Mouse (Mus musculus) heart, adult 2 months (tissue): ENCODE measurements around the gene Pcnx. TPM values are rescaled to one million over a fixed set of nuclear protein-coding genes. Genes with fewer than 3 reads are reported as not detected.

Source experiments
- DNase-seq, 2 experiments: peaks; one replicate each; pipeline ENCODE4 v3.0.0; 2021
- H3K27ac ChIP-seq: fragments of 200-600 bp; 2 replicates; pipeline ENCODE4 v1.8.1; 2022
- H3K27me3 ChIP-seq: fragments of 200-500 bp; 2 replicates; pipeline ENCODE4 v1.6.1; 2012; ENCODE audit warnings: mild to moderate bottlenecking, low read length, inconsistent platforms, mixed read lengths; ENCODE audit not compliant: control insufficient read depth, insufficient read depth
- H3K36me3 ChIP-seq: fragments of 200-500 bp; 2 replicates; pipeline ENCODE4 v1.6.1; 2012; ENCODE audit warnings: low read length, inconsistent platforms; ENCODE audit not compliant: control insufficient read depth, insufficient read depth
- H3K4me1 ChIP-seq: fragments of 200-500 bp; 2 replicates; pipeline ENCODE4 v1.6.1; 2011; ENCODE audit warnings: low read length; ENCODE audit not compliant: control insufficient read depth, insufficient read depth
- H3K4me3 ChIP-seq: fragments of 200-600 bp; 2 replicates; pipeline ENCODE4 v1.8.1; 2022
- H3K79me2 ChIP-seq: fragments of 200-500 bp; replicated peaks from 2 replicates; pipeline ENCODE4 v1.6.1; 2012; ENCODE audit warnings: mild to moderate bottlenecking, inconsistent platforms, low read length, moderate library complexity, mixed read lengths; ENCODE audit not compliant: control insufficient read depth, insufficient read depth
- H3K9ac ChIP-seq: fragments of 200-500 bp; 2 replicates; pipeline ENCODE4 v1.6.1; 2012; ENCODE audit warnings: low read depth, mild to moderate bottlenecking, control low read depth, inconsistent platforms, low read length, mixed read lengths
- CTCF ChIP-seq: fragments of 200-600 bp; IDR thresholded peaks from 2 replicates; pipeline ENCODE4 v1.8.1; 2022; ENCODE audit warnings: antibody characterized with exemption, mild to moderate bottlenecking, moderate library complexity
- EP300 ChIP-seq: fragments of 200-500 bp; IDR thresholded peaks from 2 replicates; pipeline ENCODE4 v1.6.1; 2011; ENCODE audit warnings: low read depth, low read length, control low read depth; ENCODE audit not compliant: insufficient read depth
- POLR2A ChIP-seq: fragments of 200-500 bp; IDR thresholded peaks from 2 replicates; pipeline ENCODE4 v1.6.1; 2011; ENCODE audit warnings: mild to moderate bottlenecking, low read depth, low read length, control low read depth; ENCODE audit not compliant: insufficient read depth
- WGBS: fragments of 180-500 bp; shearing (Covaris S2); methylation state at CpG from one replicate; pipeline ENCODE4 v1.1.7; 2018; 5-methylcytosine and 5-hydroxymethylcytosine counted together
- intact Hi-C: fragments of 180-260 bp; cut with DNase I; formaldehyde crosslinking; loops from one replicate; pipeline ENCODE4 v1.15.1; 2025
- polyA plus RNA-seq: library from polyadenylated mRNA; depleted of rRNA; stranded (reverse); fragments of >200 nt; gene quantifications from 2 replicates; pipeline ENCODE4 v1.2.3, GENCODE M21; 2012
- total RNA-seq, 2 experiments: library from RNA; stranded (reverse); gene quantifications; 2 replicates each; pipeline ENCODE4 v1.2.3; 2021

Gene Pcnx
- total and polyA plus RNA-seq, 3 experiments, result 25.4 to 61.7 (median 58.3) TPM

DNA sequence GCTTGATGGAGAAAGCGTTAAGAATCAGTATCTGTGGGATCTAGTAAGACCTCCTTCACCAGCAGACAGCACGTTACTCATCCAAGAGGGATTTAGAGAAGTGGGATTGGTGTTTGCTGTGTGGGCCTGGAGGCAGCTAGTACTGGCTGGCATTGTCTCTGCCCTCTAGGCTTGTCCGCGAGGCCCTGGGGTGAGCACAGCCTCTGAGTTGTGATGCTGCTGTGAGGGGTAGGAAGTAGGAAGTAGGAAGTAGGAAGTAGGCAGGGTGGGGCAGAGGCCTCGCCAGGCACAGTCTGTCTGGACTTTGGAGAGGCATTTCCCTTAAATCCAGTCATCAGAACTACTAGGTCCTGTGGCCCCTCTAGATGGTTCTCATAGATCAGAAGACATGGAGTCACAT lies 50.6 kb downstream of the Pcnx start:
- intact Hi-C loops, result no loop called here
- 53% methylated on average over 5 of the region's 5 CpGs for WGBS
- peaks cover 6% of the 10 kb centered on the region for H3K4me1 ChIP-seq

DNA sequence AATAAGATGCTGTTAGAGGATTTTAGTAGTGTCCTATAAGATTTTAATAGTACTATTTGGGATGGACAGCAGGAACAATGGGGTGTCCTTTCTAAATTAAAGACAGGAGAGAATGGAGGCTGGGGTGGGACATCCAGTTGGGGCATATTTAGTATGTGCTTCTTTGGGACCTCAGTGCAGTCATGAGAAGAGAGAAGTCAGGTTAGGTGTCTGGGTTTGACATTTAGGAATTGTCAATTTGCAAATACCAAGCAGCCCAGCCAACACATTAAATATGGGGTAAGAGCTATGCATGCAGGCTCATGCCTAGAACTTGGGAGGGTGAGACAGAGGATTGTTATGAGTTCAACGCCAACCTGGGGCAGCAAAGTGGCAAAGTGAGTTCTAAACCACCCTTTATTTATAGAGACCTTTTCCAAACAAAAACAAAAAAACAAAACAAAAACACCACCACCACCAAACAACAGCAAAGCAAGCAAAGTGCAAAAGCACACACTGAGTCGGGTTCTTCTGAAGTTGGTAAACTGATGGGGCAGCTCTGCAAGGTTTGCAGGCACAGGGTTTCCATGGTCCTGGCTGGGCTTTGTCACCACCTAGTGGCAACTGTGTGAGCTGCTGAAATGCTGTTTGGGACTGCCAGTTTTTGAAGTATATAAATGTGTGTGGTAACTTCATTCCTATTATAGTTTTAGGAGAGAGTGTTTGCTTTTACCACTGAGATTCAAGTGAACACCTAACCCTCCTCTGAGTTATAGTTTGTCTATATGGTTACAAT lies 55.5 kb downstream of the Pcnx start:
- Histone ChIP-seq H3K4me3 (no peak overlapping the region), H3K27me3 (no peaks in the 10 kb centered on the region), H3K27ac (no peak overlapping the region), H3K9ac (no peak overlapping the region), H3K36me3 (no peaks in the 10 kb centered on the region), H3K4me1 (peaks cover 2% of the 10 kb centered on the region), H3K79me2 (peaks cover under 1% of the 10 kb centered on the region; the same call in 1 of the 2 replicates)
- WGBS, result 51% methylated on average over 2 of the region's 2 CpGs
- TF ChIP-seq EP300 (peak; percentile 94), POLR2A (no peak)
- intact Hi-C loops, result loop anchor here (1.0 to 5.0 kb wide), 3 partner anchors 55 to 298 kb away; partner anchors contain the start of gene Pcnx
- DNase-seq, result peak; percentile 72 to 83

More for the DNA sequence above, 50.6 kb downstream of the Pcnx start:
- no peaks in the 10 kb centered on the region; the same call in 1 of the 2 replicates for H3K36me3 ChIP-seq
- no peak for DNase-seq
- H3K27me3 ChIP-seq, result no peaks in the 10 kb centered on the region
- H3K4me3 ChIP-seq, result no peak overlapping the region
- H3K27ac ChIP-seq, result no peak overlapping the region
- H3K9ac ChIP-seq, result no peak overlapping the region
- TF ChIP-seq POLR2A (no peak), CTCF (no peak), EP300 (no peak)
- H3K79me2 ChIP-seq, result peaks cover 5% of the 10 kb centered on the region; the same call in 1 of the 2 replicates

DNA sequence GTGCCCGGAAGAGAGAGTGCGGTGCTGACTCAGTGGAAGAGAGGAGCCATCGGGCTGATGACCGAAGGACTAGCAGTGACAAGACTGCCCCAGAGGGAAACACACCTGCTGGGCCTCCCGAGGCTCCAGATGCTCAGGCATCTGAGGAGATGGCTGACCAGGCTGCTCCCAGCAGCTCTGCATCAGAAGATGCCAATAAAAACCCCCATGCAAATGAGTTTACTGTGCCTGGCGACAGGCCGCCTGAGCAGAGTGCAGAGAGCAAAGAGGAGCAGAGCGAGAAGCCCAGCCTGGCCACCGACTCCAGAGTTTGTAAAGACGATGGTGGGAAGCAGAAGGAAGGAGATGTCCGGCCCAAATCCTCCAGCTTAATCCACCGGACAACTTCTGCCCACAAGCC lies 58.5 kb downstream of the Pcnx start:
- Histone ChIP-seq H3K4me3 (no peak overlapping the region), H3K27me3 (no peaks in the 10 kb centered on the region), H3K79me2 (peaks cover 2% of the 10 kb centered on the region), H3K27ac (no peak overlapping the region), H3K36me3 (peaks cover 2% of the 10 kb centered on the region; the same call in 1 of the 2 replicates), H3K4me1 (peaks cover 1% of the 10 kb centered on the region), H3K9ac (no peak overlapping the region)
- DNase-seq, result no peak
- intact Hi-C loops, result loop anchor here (5.0 kb wide), 1 partner anchor 301 kb away; no protein-coding TSS in a partner anchor
- TF ChIP-seq POLR2A, result no peak
- TF ChIP-seq CTCF, result no peak
- TF ChIP-seq EP300, result no peak
- WGBS, result 89% methylated on average over 12 of the region's 12 CpGs

- Histone ChIP-seq H3K27ac (no peak overlapping the region), H3K4me1 (peaks cover 1% of the 10 kb centered on the region), H3K4me3 (no peak overlapping the region), H3K9ac (no peak overlapping the region), H3K79me2 (peaks cover 2% of the 10 kb centered on the region), H3K36me3 (peaks cover 2% of the 10 kb centered on the region; the same call in 1 of the 2 replicates), H3K27me3 (no peaks in the 10 kb centered on the region)
- 74% methylated on average over 14 of the region's 14 CpGs for WGBS
- no peak for DNase-seq
- intact Hi-C loops, result loop anchor here (5.0 kb wide), 1 partner anchor 302 kb away; no protein-coding TSS in a partner anchor
- TF ChIP-seq POLR2A (no peak), EP300 (no peak), CTCF (no peak)
These were observed 59.1 kb downstream of the Pcnx start for GRCm38 (mm10) chr12:81918886-81919285.

DNA sequence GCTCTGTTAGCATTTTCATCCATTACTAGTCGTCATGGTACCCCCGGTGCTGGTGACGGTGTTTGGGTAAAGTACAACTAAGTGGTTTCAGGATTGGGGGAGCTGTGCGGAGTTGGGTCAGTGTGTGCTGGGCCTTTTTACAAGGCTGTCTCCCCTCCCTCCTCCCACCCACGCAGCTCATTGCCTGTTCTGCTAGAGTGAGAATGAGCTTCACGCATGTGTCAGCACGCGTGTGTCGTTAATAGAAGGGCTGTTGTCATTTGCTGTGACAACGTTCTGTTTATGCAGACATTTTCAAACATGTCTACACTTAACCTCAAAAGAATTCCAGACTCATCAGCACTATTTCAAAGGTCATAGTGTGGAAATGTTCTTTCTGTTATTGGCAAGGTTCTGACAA lies 60.2 kb downstream of the Pcnx start:
- 80% methylated on average over 10 of the region's 10 CpGs for WGBS
- Histone ChIP-seq H3K27me3 (no peaks in the 10 kb centered on the region), H3K9ac (no peak overlapping the region), H3K79me2 (peaks cover 2% of the 10 kb centered on the region), H3K4me3 (no peak overlapping the region), H3K4me1 (peaks cover 1% of the 10 kb centered on the region), H3K27ac (no peak overlapping the region), H3K36me3 (peaks cover 2% of the 10 kb centered on the region; the same call in 1 of the 2 replicates)
- TF ChIP-seq EP300 (no peak), POLR2A (no peak), CTCF (no peak)
- intact Hi-C loops, result no loop called here
- DNase-seq, result no peak

DNA sequence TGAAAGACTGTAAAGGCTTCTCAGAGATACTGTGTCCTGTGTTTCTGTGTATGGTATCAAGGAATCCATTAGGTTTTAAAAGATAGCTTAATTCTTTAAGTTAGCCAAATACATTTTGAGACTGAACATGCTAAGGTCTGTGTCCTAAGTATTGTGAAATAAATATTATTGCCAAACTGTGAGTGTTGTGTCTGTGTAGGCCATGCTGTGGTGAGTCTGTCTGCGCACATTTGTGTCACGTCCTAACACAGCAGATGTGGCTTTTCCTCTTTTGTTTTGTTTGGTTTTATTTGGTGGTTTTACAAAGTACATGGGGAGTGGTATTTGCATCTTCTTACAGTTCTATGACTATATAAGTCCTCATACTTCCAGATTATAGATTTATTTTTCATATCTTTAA lies 60.8 kb downstream of the Pcnx start:
- peaks cover 2% of the 10 kb centered on the region; the same call in 1 of the 2 replicates for H3K36me3 ChIP-seq
- intact Hi-C loops, result no loop called here
- 84% methylated on average over 2 of the region's 2 CpGs for WGBS
- H3K27ac ChIP-seq, result no peak overlapping the region
- no peak for TF ChIP-seq CTCF
- TF ChIP-seq POLR2A, result no peak
- DNase-seq, result no peak
- H3K9ac ChIP-seq, result no peak overlapping the region
- peaks cover 3% of the 10 kb centered on the region for H3K4me1 ChIP-seq
- H3K27me3 ChIP-seq, result no peaks in the 10 kb centered on the region
- peaks cover 2% of the 10 kb centered on the region for H3K79me2 ChIP-seq
- no peak overlapping the region for H3K4me3 ChIP-seq
